Mouse (Mus musculus): ENCODE data around the gene Anks1b.

Gene Anks1b

GRCm38 (mm10) chr10:90400382-90400781 is 527.1 kb downstream of the Anks1b start:
- peak; percentile 7 for DNase-seq

DNA sequence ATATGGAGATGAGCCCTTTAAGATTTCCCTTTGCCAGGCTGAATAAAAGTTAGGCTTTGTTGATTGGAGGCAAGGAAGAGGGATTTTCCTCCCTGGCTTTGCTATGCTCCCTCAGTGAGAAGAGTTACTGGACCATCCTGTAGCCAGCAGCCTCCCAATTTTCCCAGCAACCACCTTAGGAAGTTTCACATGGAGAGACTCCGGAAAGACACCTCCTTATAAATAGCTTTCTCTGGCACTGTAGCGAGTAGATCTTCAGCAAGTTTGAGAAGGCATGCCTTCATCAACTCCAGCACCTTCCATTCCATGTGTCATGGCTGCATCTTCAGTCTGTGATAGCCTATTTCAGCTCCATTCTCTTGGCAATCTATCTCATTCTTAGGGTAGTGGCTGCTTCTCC is 535.2 kb downstream of the Anks1b start:
- no peak for DNase-seq

DNA sequence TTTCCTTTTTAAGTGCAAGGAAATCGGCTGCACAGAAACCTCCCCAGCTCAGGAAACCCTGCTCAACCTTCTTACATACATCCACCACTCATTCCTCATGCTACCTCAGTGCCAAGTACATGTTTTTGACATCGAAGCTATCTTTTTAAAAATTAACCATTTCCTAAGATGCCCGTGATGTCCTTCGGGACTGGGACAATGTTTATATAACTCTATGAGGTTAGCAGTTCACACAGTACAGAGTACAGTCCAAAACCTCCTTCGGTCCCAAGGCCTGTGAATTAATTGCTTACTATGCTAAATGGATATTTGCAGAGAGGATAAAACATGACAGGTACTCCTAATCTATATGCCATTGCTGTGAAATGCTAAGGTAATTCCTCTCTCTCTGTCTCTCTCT is 558.2 kb downstream of the Anks1b start:
- no peak for DNase-seq

GRCm38 (mm10) chr10:90431974-90432373 is 558.7 kb downstream of the Anks1b start:
- DNase-seq, result no peak

DNA sequence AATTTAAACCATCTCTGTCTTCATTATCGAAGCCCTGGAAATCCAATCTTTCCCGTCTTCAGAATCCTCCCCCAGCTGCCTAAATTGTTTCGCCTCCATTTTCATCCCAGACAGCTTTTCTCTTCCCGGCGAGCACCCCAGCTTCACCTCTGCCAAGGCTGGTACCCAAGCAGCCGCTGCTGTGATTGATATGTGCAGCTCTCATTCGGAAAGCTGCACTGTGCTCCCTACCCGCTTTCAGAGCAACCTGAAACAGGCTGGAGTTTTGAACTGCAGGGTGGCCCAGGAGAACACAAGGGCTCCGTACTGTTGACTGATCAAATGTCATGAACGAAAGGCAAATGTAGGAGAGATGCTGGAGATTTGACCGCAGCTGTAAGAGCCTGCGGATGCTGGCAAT is 559.2 kb downstream of the Anks1b start:
- DNase-seq, result no peak

GRCm38 (mm10) chr10:90441036-90441435 is 567.7 kb downstream of the Anks1b start:
- DNase-seq, result no peak

DNA sequence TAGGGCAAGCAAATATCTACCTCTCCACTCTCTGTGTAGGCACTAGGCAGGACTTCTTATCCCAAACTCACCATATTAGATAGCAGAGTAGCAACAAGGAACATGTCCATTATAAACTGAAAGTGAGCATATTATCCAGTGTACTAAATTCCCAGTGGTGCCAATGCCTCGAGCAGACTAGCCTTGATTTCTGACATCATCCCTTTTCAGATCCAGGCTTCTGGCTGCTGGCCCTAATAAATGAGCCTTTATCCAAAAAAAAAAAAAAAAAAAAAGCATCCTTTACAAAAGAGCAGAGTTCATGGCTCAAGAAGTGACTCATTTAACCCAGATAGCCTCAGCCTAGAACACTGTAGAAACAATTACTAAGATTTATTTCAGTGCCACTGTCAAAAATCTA is 568.3 kb downstream of the Anks1b start:
- no peak for DNase-seq

GRCm38 (mm10) chr10:90464906-90465305 is 591.6 kb downstream of the Anks1b start:
- DNase-seq, result no peak

GRCm38 (mm10) chr10:90465426-90465825 is 592.1 kb downstream of the Anks1b start:
- DNase-seq, result no peak

DNA sequence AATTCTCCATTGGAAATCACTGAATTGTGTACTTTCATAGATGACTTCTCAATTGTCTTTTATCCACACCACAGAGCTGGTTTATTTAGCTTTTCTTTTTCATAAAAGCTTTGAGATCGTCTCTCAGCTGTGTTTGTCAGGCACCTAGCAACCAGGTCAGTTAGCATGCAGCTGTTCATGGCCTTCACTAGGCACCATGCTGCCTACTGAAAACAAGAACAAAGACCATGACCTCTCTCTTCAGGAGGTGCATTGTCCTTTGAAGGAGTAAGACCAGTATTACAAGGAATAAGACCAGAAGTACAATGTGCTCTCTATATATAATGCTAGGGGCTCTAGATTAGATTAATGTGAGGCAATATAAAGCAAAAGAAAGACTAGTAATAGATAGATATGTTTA is 594.2 kb downstream of the Anks1b start:
- no peak for DNase-seq

DNA sequence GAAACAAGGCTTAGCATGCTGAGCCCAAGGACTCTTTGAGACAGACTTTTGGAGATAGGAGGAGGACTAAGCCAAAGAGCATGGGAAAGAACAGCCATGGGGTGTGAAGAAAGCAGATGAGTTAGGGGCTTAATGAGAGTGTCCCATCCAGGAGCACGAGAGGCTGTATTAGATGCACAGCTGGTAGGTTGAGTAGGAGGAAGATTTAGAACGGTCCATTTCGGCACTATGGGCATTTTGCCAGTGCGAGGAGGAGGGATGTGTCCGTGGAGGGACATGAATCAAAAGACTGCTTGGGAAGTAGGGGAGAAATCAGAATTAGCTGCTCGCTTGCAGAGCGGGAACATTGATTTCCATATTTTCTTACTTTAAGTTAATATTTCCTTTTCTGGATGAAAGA is 620.1 kb downstream of the Anks1b start:
- DNase-seq, result peak; percentile 20

- no peak for DNase-seq
Measured at GRCm38 (mm10) chr10:90493996-90494642, 620.8 kb downstream of the Anks1b start.

GRCm38 (mm10) chr10:90494981-90495516 is 621.7 kb downstream of the Anks1b start:
- DNase-seq, result peak; percentile 11

DNA sequence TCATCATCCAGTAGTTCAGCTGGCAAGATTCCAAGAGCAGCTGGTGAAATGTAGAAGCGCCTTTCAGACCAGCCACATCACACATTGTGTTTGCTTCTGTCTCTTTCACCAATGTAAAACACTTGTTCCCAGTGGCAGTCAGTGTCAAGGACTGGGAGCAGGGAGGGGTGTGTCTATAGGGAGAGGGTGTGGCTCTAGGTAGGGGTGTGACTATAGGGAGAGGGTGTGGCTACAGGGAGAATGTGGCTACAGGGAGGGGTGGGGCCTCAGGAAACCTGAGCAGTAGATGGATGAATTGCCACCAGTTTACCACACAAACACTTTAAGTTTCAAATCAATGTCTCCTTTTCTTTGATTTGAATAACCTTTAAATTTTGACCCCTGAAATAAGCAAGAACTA is 634.3 kb downstream of the Anks1b start:
- DNase-seq, result no peak

GRCm38 (mm10) chr10:90512801-90513200 is 639.5 kb downstream of the Anks1b start:
- no peak for DNase-seq

- no peak for DNase-seq
Measured at GRCm38 (mm10) chr10:90531813-90532212, 658.5 kb downstream of the Anks1b start.

DNA sequence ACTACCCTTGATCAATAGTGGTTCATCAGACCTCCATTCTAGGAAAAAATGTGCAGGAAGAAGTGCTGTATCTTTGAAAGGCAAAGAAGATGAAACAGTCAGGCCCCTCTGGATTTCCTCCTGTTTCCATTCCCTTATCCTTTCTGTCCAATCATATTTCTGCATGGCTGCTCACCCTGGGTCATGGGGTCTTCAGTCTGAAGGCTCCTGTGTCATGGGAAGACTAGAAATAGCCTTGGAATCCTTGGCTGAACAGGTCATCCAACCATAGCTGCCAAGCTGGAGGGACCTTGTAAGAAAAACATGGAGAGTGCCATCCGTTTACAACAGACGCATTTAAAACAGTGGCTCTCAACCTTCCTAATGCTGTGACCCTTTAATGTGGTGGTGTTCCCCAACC is 662.1 kb downstream of the Anks1b start:
- no peak for DNase-seq

- DNase-seq, result no peak
Measured at GRCm38 (mm10) chr10:90546635-90547034, 673.3 kb downstream of the Anks1b start.

DNA sequence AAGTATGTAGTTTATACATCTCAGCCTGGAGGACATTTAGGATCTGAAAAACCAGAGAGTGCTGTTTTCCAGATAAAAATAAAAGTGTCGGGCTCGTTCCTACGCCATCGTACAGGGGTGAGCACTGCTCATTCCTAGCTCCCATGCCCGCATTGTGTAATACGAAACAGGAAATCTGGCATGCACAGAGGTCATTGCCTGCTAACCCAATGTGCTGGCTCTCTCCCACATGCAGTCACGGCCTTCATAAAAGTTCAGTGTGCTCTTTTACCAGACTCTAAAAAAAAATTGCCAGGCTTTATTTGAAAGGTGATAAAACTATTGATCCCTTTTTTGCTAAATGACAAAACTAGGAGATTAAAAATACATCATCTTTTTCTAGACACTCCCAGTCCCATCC is 689.6 kb downstream of the Anks1b start:
- no peak for DNase-seq

DNA sequence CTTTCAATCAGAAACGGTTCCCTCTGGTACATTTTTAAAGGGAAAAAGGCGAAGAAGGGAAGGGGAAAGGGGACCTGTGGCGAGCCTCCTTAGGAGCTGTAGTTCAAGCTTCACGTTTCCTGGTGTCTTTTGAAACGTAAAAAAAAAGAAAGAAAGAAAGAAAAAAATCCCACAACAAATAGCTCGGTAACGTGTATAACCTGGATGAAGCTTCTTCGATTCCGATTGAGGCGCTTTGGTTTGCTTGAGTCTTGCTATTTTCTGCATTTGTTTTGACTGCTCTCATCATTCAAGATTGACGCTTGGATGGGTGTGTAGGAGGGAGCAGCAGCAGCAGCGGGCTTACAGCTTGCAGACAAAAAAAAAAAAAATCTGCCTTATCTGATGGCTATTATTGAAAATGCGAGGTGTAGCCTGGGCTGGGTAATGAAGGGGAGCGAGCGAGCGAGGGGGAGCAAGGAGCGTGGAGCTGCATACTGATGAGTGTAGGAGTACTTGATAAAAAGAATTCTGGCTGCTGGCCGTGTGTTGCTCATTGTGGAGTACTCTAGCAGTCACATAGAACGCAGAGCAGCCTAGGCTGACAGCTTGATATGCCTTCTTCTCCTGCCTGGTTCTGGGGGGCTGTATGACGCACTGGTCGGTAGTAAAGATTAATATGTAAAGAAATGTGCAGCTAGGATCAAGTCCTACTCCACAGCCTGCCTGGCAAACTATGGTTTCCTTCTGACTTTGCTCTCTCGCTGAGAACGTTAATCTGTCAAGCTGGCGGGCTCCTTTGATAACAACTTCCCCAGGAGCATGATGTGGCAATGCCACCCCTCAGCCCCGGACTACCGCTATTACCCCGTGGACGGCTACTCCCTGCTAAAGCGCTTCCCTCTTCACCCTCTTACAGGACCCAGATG is 703.1 kb downstream of the Anks1b start:
- DNase-seq, result no peak

- no peak for DNase-seq
Measured at GRCm38 (mm10) chr10:90577099-90577461, 703.8 kb downstream of the Anks1b start.

DNA sequence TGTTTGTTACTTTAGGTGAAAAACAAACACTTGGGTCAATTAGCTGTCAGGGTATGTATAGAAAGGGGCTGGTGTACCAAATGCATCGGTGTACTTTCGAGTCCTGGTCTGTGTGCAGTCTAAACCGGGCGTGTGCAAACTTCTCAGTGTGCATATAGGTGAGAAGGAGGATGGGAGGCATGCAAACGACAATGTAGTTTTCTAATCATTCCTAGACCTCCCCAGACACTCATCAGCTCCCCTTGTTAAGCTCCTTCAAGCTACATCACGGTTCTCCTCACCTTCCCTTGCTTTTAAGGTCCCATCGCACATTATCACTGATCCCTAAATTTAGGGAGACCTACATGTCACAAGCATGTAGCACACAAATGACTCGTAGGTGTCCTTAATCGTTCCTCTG is 704.5 kb downstream of the Anks1b start:
- DNase-seq, result no peak

DNA sequence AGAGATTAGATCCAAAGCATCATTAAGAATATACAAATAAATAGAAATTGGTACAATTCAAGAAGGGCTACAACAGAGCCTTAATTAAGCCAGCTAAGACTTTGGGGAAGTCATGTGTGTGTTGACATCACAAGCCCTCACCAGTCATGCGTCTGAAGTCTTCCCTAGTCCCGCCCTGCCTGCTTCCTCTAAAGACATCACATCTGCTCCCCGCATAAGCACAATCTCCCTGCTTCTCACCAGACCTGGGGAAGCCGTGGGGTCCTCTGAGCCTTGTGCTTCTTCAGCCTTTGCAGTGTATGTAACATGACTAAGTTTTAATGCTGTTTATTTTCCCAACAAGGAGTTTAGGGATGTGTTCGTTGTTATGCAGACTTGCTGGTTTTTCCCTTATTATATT is 706.7 kb downstream of the Anks1b start:
- no peak for DNase-seq

GRCm38 (mm10) chr10:90584052-90584451 is 710.7 kb downstream of the Anks1b start:
- no peak for DNase-seq
